Mouse (Mus musculus) spleen, postnatal 4 days (tissue): ENCODE data around the gene Gfer.

ENCODE experiments used
- DNase-seq, 2 experiments: peaks; one replicate each; pipeline ENCODE4 v3.0.0; 2022; ENCODE audit warnings: low spot score in 2 of 2

The Gfer gene

GRCm38 (mm10) chr17:24696011-24696697 is at the start of gene Gfer, which contains the start of gene Noxo1:
Gene Gfer, minus strand, starts transcription at chr17:24696156.
Gene Noxo1, plus strand, starts transcription at chr17:24696234.
- peak; percentile 88 to 94 for DNase-seq

DNA sequence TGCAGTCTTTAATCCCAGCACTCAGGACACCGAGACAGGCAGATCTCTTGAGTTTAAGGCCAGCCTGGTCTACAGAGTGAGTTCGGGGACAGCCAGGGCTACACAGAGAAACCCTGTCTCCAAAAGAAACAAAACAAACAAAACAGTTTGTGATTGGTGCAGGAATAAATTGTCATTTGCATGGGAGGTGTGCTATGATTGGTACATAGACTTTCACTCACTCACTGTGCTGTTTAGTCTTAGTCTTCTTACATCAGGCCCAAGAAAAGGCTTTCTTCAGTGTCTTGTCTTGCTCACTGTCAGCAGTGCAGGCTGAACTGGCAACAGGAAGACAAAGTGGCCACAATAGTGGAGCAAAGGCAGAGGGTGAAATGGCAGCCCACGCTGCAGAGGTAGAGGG is 48.4 kb upstream of the Gfer start:
- no peak for DNase-seq

- DNase-seq, result no peak
Measured at GRCm38 (mm10) chr17:24743896-24744295, 47.9 kb upstream of the Gfer start.

GRCm38 (mm10) chr17:24742307-24742706 is 46.4 kb upstream of the Gfer start:
- DNase-seq, result no peak

DNA sequence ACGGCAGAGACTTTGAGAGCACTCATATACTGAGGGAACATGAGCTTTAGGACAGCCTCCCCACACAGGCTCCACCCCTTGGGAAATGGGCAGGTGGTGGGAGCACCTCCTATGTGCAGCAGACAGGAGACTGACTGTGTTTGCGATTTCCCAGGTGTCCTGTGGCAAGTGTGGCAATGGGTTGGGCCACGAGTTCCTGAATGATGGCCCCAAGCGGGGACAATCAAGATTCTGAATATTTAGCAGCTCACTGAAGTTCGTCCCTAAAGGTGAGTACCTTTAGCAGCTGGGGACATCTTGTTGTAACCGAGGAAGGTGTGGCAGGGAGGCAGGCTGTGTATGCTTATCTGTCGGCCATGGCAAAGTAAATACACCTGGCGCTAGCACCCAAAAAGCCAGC is 44.0 kb upstream of the Gfer start:
- no peak for DNase-seq

DNA sequence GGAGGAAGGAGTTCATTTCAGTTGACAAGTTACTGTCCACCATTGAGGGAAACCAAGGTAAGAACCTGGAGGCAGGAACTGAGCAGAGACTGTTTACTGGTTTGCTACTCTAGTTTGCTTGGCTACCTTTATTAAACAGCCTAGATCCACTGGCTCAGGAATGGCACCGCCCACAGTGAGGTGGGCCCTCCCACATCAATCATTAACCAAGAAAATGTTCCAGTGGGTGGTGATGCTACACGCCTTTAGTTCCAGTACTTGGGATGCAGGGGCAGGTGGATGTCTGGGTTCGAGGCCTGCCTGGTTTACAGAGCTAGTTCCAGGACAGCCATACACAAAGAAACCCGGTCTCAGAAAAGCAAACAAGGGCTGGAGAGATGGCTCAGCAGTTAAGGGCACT is 42.3 kb upstream of the Gfer start:
- DNase-seq, result no peak

DNA sequence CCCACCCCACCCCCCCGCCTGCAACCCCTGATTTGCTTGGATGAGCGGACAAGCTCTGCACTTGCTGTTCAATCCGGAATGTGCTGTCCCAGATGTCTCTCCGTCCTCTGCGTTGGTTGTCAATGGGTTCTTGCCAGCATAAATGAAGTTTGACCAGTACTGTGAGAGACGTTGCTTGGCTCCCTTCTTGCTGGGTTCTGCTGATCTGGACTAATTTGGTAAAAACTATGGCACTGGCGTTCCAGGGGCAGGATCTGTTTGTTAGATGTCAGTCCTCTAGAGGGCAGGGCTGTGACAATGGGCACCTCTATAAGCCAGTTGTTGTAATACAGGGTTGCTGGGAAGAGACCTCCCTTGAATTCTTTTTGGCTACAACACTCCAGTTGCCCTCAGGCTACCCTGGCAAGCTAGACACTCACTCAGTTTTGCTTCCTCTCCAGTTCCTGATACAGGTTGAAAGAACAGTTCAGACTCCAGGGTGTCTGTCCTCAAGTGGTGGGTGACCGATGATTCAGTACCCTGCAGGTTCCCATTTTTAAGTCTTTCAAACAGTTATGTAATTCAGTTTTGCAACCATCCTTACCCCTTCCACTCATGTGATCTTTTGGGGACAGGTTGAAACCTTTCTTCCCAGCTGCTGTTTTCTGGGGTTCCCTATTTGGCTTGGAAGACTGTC is 41.3 kb upstream of the Gfer start:
- peak in 1 of 2 experiments; percentile 63 for DNase-seq

GRCm38 (mm10) chr17:24736330-24737051 is 40.5 kb upstream of the Gfer start, which contains the start of gene Msrb1:
Gene Msrb1, plus strand, starts transcription at chr17:24736642.
- peak; percentile 96 to 97 for DNase-seq

GRCm38 (mm10) chr17:24735446-24735845 is 39.5 kb upstream of the Gfer start:
- DNase-seq, result peak in 1 of 2 experiments; percentile 65

GRCm38 (mm10) chr17:24734513-24734912 is 38.6 kb upstream of the Gfer start:
- no peak for DNase-seq

GRCm38 (mm10) chr17:24733434-24734050 is 37.6 kb upstream of the Gfer start:
- DNase-seq, result peak in 1 of 2 experiments; percentile 64

DNA sequence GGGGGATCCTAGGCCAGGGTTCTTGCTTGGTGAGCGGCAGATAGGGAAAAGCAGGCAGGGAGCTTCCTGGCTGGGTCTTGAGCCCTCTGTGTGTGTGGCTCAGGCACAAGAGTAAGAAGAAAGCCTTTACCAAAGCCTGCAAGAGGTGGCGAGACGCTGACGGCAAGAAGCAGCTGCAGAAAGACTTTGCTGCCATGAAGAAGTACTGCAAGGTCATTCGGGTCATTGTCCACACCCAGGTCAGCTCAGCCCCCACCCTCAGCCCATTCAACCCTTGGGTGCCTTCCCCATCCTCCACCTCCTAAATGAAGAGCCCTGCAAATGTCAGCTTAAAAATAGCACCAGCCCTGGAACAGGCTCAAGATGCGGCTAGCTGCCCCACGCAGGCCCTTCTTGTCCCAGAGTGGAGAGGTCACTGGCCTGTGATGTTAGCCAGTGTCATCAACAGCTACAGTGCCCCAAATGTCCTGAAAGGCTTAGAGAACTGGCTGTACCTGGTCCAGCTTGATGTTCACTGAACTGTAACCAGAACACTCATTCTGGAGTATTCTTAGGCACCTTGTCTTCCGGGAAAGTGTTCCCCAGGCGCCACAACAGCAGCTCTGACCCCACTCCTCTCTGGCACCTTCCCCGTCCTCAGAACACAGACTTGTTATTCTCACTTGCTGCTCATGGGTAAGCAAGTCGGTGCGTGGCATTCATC is 36.4 kb upstream of the Gfer start:
- peak in 1 of 2 experiments; percentile 53 for DNase-seq

GRCm38 (mm10) chr17:24730787-24731186 is 34.8 kb upstream of the Gfer start:
- DNase-seq, result peak in 1 of 2 experiments; percentile 60

GRCm38 (mm10) chr17:24729067-24729466 is 33.1 kb upstream of the Gfer start:
- no peak for DNase-seq

DNA sequence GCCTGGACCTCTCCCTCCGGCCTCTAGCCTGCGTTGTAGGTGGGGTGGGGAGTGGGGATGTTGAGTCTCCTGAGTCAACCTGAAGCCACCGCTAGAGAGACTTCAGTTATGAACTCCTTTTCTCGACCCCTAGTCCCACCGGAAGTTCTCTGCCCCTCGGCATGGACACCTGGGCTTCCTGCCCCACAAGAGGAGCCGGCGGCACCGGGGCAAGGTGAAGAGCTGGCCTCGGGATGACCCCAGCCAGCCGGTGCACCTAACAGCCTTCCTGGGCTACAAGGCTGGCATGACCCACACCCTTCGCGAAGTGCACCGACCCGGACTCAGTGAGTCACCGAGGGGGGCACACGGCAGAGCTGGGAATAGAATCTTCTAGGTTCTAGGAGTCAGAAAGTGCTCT is 32.2 kb upstream of the Gfer start:
- peak in 1 of 2 experiments; percentile 60 for DNase-seq

DNA sequence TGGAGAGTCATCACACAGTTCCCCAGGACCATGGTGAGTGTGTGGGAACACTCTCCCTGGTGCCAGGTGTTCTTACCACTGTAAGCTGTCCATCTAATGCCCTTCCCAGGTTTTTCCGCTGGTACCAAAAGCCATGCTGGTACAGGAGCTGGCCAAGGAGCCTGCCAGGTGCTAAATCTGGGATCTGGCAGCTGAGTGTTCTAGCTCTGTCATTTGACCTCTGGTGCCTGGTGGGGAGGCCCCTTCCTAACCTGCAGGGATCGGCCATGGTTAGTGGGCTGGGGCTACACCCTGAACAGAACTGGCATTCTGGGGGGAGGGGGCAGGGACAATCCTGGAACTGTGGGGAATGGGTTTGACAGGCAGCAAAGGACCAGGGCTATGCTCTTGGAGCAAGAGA is 31.7 kb upstream of the Gfer start, which contains the start of gene Rpl3l:
TSS of gene Rpl3l (plus strand) at position 203 of the 400 bp plus-strand sequence.
- DNase-seq, result peak in 1 of 2 experiments; percentile 57

DNA sequence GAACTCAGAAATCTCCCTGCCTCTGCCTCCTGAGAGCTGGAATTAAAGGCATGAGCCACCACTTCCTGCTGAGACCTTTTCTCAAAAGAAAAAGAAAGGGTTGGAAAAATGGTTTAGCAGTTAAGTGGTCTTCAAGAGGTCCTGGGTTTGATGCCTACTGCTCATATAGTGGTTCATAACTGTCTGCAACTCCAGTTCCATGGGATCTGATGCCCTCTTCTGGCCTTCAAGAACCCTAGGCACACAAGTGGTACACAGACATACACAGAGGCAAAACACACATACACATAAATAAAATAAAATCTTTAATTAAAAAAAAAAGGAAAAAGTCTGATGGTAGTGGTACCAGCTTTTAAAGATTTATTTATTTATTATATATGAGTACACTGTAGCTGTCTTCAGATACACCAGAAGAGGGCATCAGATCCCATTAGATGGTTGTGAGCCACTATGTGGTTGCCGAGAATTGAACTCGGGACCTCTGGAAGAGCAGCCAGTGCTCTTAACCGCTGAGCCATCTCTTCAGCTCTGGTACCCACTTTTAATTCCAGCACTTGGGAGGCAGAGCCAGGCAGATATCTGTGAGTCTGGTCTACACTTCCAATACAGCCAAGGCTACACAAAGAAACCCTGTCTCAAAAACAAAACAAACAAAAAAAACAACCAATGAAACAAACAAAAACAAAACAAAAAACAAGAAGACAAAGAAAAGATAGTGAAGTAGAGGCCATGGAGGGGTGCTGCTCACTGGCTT is 29.9 kb upstream of the Gfer start:
- DNase-seq, result no peak

DNA sequence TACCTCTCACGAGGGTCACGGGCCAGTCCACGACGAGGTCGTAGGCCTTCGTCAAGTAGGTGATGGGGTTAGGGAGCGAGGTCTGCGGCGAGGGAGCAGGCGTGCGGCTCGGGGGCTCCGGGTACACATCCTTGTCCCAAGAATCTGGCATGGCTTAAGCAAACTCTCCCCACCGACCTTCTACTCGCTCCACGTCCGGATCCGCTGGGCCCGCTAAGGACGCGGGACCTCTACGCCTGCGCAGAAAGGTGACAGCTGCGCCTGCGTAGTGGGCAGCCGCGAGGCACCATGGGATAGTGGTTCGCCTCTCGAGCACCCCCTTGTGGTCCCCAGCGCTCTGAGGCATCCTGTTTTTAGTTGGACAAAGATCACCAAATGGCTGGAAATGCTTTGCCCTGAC is 28.2 kb upstream of the Gfer start, which contains the start of gene Ndufb10:
TSS of gene Ndufb10 (minus strand) at position 295 of the 400 bp plus-strand sequence.
- DNase-seq, result peak; percentile 97 to 100

- DNase-seq, result peak in 1 of 2 experiments; percentile 47
Measured at GRCm38 (mm10) chr17:24723881-24724180, 27.9 kb upstream of the Gfer start.

DNA sequence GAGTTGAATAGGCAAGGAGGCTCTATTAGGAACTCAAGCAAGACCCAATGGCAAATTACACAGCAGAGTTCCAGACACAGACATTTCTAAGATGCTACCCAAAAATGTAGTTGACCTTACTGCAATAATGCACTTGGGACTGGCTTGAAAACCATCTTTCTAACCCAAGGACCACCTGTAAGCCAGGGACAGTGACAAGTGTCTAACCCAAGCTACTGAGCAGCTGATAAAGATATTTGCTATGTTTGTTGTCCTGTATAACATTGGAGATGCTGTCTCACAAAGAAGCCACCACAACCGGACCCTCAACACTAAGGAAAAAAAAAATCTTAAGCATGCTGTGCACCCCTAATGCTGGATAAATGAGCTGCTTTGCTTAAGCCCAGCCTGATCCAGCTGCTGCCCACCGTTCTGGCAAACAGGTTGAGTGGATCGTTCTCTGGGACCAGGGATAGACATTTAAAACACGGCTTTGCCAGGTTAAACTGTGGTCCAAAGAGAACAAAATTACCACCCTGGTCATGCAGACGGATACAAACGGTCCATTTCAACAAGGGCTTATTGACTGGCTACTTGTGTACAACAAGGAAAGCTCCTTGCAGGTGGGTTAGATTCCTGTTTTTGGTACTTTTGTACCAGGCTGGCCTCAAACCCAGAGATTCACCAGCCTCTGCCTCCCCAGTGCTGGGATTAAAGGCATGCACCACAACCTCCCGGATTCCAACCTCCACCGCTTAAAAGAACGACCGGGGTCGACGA is 27.3 kb upstream of the Gfer start:
- DNase-seq, result peak in 1 of 2 experiments; percentile 60
